Comparison of ENCODE assay signal across 8 mouse cellular contexts in genomic region chr5:64581461-64581860, GRCm38 (mm10).
A peak's percentile ranks its signal among the peaks of the same experiment; 100 is the strongest.
DNase-seq lines count a peak whose midpoint lies in the region; ATAC-seq lines count a peak whose summit lies in the region.

No protein-coding gene starts in this region.

- 71% methylated on average over 8 of the region's 8 CpGs for WGBS in hindbrain, embryonic 10.5 days
- 71% methylated on average over 8 of the region's 8 CpGs for WGBS in hindbrain, embryonic 11.5 days
- 75% methylated on average over 8 of the region's 8 CpGs for WGBS in hindbrain, embryonic 14.5 days

- H3K4me3 ChIP-seq in hindbrain, embryonic 10.5 days: no peak overlapping the region
- no peak overlapping the region for H3K4me3 ChIP-seq in hindbrain, embryonic 11.5 days (ENCODE audit: low read depth, low read length)
- no peak overlapping the region for H3K4me3 ChIP-seq in hindbrain, embryonic 14.5 days (replicated peaks; ENCODE audit: low read length)

- ATAC-seq in hindbrain, embryonic 11.5 days (ENCODE audit: low FRiP score): no peak
- ATAC-seq in hindbrain, embryonic 14.5 days (ENCODE audit: low FRiP score): no peak

- 0 out of 2 replicates have a peak, but pooled peaks cover 3% of the 10 kb centered on the region for H3K9me3 ChIP-seq in hindbrain, embryonic 10.5 days
- H3K9me3 ChIP-seq in hindbrain, embryonic 11.5 days (ENCODE audit: control insufficient read depth, low read length): no peaks in the 10 kb centered on the region
- no peaks in the 10 kb centered on the region for H3K9me3 ChIP-seq in hindbrain, embryonic 14.5 days (ENCODE audit: control insufficient read depth, low read length)

- H3K36me3 ChIP-seq in hindbrain, embryonic 10.5 days: no peaks in the 10 kb centered on the region
- no peaks in the 10 kb centered on the region for H3K36me3 ChIP-seq in hindbrain, embryonic 11.5 days (ENCODE audit: control insufficient read depth, insufficient read depth, low read length)
- no peaks in the 10 kb centered on the region for H3K36me3 ChIP-seq in hindbrain, embryonic 14.5 days (replicated peaks; ENCODE audit: control insufficient read depth, insufficient read depth)

- peaks cover 37% of the 10 kb centered on the region for H3K4me1 ChIP-seq in hindbrain, embryonic 10.5 days (replicated peaks)
- H3K4me1 ChIP-seq in hindbrain, embryonic 11.5 days (replicated peaks; ENCODE audit: control insufficient read depth, insufficient read depth, low read length): no peaks in the 10 kb centered on the region; the same call in 1 of the 2 replicates
- peaks cover 8% of the 10 kb centered on the region for H3K4me1 ChIP-seq in hindbrain, embryonic 14.5 days (replicated peaks; ENCODE audit: control insufficient read depth, insufficient read depth, low read length)

- no peak overlapping the region for H3K4me2 ChIP-seq in hindbrain, embryonic 11.5 days (replicated peaks; ENCODE audit: low read depth, low read length)
- no peak overlapping the region for H3K4me2 ChIP-seq in hindbrain, embryonic 14.5 days (replicated peaks)

- no peak for DNase-seq in hindbrain, embryonic 10.5 days (ENCODE audit: low spot score)
- no peak for DNase-seq in hindbrain, embryonic 11.5 days (ENCODE audit: low spot score)
- DNase-seq in gastrocnemius, postnatal 36 days: peak; percentile 71 to 79
- peak; percentile 71 for DNase-seq in kidney, adult 9 months
- peak; percentile 48 for DNase-seq in lung, postnatal 36 days
- DNase-seq in spleen, adult 12 weeks (ENCODE audit: low spot score): no peak
- no peak for DNase-seq in hindbrain, embryonic 14.5 days (ENCODE audit: low spot score)
- no peak for DNase-seq in right cerebral cortex, postnatal 36 days (ENCODE audit: low spot score in 2 of 2)

- H3K27ac ChIP-seq in hindbrain, embryonic 10.5 days: peak overlapping the region; percentile 57
- no peak overlapping the region for H3K27ac ChIP-seq in hindbrain, embryonic 11.5 days (ENCODE audit: low read depth, low read length)
- H3K27ac ChIP-seq in hindbrain, embryonic 14.5 days: no peak overlapping the region

- no peak overlapping the region for H3K9ac ChIP-seq in hindbrain, embryonic 11.5 days (ENCODE audit: low read depth, low read length)
- no peak overlapping the region for H3K9ac ChIP-seq in hindbrain, embryonic 14.5 days

- no peaks in the 10 kb centered on the region for H3K27me3 ChIP-seq in hindbrain, embryonic 10.5 days (ENCODE audit: insufficient read depth, poor library complexity, severe bottlenecking)
- no peaks in the 10 kb centered on the region for H3K27me3 ChIP-seq in hindbrain, embryonic 11.5 days (ENCODE audit: control insufficient read depth, insufficient read depth, low read length)
- H3K27me3 ChIP-seq in hindbrain, embryonic 14.5 days (ENCODE audit: control insufficient read depth, insufficient read depth, low read length): no peaks in the 10 kb centered on the region

- intact Hi-C loops in gastrocnemius, postnatal 36 days (cut with DNase I): loop anchor here (5.0 kb wide), 1 partner anchor 226 kb away; no protein-coding TSS in a partner anchor

Comparison
In these comparisons a context has a peak if more than half of its experiments do, and no peak if none do; other contexts are left out.
1. DNase-seq: peak in gastrocnemius, postnatal 36 days (2 of 2), kidney, adult 9 months (single experiment) and lung, postnatal 36 days (single experiment); none in hindbrain, embryonic 10.5 days (single experiment), hindbrain, embryonic 11.5 days (single experiment), spleen, adult 12 weeks (single experiment), hindbrain, embryonic 14.5 days (single experiment) and right cerebral cortex, postnatal 36 days (0 of 2).